Mouse (Mus musculus): ENCODE data around the gene Trpv6.

The Trpv6 gene

DNA sequence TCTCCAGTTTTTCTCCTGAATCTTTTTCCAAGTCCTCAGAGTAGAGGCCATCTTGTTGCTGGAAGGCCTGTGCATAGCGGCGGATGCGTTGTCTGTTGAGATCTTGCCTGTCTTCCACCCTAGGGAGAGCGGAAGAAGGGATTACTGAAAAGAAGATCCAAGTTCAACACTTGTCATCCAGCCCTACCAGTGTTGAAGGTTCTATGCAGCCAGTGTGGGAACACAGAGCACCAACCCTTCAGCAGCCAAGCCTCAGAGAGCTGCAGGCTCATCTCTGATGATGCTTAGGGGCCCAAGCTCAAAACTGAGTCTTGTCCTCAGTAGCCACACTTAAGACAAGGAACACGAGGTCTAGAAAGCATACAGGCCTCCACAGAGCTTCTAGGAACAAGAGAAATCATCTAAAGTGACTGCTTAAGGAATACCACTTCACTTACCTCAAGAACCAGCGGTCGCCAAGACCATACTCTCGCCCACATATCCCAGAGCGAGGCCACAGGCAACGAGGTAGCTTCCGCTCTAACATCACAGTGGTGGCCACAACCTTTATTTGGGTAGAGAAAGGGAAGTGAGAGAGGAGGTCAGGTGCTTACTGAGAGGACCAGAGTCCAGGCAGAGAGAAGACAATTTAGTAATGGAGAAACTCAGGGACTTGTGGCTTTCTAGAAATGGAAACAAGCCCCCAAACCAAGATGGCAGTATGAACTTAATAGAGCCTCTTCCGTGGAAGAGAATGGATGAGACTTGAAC is 14.8 kb downstream of the Trpv6 start:
- no peak for DNase-seq

DNA sequence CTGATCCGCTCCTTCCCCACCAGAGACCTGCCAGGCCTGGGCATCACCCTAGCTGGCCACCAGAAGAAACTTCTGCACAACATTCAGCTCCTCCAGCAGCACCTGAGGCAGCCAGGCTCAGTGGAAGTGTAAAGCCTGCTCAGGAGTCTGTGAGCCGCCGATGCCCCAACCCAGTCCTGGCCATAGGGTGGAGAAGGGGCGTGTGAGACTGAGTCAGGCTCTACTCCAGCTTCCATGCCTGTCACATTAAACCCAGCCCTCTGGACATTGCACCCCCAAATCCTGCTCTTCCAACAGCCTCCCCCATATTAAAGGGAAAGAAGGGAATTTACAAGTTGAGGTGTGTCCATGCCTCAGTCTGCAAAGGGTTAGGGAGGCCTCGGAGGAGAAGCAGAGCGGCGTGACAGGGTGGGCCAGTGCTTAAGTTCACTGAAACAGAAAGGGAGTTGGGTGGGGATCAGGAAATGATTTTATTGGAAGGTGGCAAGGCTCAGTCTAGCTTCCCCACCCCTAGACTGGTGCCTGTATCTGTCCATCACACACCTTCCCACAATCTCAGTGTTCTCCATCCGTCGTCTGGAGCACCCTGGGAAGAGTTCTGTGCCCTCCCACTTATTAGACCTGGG is 15.9 kb downstream of the Trpv6 start:
- DNase-seq = no peak

GRCm38 (mm10) chr6:41607637-41608036 is 28.6 kb downstream of the Trpv6 start:
- no peak for DNase-seq

DNA sequence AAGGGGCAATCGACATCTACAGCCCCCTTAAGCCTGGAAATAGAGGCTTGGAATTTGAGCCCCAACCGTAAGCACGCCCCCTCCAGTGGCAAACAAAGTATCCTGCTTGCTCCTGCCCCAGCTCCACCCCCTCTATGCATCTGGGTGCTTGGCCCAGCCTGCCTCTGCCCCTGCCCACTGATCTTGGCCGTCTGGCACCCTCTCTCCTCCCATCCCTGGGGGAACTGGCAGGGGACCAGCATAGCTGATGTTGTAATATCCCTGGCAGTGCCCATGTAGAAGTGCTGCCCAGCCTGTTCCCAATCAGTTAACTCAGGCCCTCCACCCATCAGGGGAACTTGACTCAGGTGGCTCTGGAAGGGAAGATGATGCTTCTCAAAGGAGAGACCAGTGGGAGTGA is 30.0 kb downstream of the Trpv6 start:
- no peak for DNase-seq

DNA sequence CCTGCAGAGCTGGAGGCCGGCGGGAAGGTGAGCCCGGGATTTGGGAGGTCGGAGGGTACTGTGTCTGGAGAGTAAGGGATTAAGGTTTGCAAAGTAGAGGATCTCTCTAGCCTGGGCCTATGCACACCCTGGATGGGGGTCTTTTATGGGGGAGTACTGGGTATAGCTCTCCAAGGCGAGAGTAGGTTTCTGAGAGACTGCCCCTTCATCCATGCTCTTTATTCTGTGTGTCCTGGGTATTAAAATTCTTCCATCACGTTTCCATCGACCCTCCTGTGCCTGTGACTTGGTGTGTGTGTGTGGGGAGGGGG is 30.5 kb downstream of the Trpv6 start:
- no peak for DNase-seq

- no peak for DNase-seq
Measured at GRCm38 (mm10) chr6:41605061-41605793, 31.0 kb downstream of the Trpv6 start, which contains the start of gene Ephb6. TSS of gene Ephb6 (plus strand) at chr6:41605482.

DNA sequence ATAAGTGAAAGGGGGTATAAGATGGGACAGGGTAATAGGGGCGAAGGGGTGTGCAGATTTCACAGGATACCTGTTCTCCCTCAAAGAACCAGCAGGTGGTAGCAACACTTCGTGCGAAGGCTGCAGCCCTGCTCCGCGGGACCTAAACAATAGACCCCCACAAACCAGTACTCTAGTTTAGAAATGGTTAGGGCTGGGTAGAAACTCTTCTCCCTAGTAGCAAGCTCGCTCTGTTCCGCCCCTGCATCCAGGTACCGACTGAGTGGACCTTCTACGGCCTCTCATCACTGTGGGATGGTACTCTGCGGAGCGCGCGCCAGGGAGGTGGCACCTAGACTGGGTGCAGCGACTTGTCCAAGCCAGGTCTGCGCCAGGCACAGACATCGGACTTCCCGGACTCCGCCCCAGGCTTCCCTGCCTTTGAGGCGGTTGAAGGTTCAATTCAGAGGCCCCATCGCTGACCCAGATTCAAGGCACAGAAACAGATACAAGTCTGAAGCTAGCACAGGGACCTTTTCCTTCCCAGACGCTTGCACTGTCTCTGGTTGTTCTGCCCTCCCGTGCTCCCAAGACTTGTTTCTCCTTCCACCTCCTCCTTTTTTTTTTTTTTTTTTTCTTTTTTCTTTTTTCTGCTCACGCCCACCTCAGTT is 31.7 kb downstream of the Trpv6 start:
- no peak for DNase-seq

GRCm38 (mm10) chr6:41582189-41582588 is 54.0 kb downstream of the Trpv6 start:
- no peak for DNase-seq

DNA sequence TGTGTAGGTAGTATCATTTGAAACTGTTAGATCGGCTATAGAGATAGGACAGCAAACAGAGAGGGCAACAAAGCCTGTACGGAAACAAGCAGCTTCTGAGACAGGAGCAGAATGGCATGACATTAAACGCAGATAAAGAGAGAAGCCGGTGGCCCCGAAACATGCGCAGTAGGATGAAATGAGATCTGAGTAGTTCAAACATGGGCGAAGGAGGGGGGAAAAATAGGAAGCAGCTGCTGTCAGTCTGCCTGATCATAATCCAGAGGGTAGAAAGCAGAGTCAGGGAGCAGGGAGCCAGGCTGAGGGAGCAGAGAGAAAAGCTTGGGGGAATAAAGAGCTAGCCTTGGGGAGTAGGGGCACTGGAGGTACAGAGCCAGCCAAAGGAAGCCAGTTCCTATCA is 54.9 kb downstream of the Trpv6 start:
- no peak for DNase-seq

- no peak for DNase-seq
Measured at GRCm38 (mm10) chr6:41577297-41577696, 58.9 kb downstream of the Trpv6 start.

GRCm38 (mm10) chr6:41576526-41577097 is 59.6 kb downstream of the Trpv6 start:
- DNase-seq = no peak
